Mouse (Mus musculus): Measurements from ENCODE around the gene Eml1.

DNA sequence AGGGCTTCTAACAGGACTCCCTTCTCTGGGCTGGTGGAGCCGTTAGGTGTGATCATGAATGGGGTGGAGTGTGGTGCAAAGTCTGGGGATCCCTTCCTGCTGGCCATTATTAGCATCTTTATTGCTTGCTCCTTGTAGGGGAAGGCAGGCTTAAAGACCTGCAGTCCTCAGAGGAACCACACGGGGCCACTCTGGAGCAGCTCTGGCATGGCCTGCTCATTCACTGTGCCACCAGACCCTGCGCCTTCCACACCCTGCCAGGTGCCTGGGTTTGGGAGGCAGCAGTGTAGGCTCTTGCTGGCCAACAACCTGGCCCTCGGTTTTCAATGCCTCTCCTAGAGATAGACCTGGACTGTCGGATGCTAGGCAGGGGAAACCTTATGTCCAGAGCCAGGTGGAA is 7.0 kb upstream of the Eml1 start:
- TF ChIP-seq CTCF (IDR thresholded peaks at IDR 0.05; ENCODE audit: insufficient read depth, low read depth, low read length) (peak; percentile 78), POLR2A (IDR thresholded peaks at IDR 0.05; ENCODE audit: insufficient read depth, low read depth, low read length) (no peak)

All from olfactory bulb, adult 2 months (tissue).